Mouse (Mus musculus): ENCODE measurements around the gene Hoxb7.

The Hoxb7 gene

DNA sequence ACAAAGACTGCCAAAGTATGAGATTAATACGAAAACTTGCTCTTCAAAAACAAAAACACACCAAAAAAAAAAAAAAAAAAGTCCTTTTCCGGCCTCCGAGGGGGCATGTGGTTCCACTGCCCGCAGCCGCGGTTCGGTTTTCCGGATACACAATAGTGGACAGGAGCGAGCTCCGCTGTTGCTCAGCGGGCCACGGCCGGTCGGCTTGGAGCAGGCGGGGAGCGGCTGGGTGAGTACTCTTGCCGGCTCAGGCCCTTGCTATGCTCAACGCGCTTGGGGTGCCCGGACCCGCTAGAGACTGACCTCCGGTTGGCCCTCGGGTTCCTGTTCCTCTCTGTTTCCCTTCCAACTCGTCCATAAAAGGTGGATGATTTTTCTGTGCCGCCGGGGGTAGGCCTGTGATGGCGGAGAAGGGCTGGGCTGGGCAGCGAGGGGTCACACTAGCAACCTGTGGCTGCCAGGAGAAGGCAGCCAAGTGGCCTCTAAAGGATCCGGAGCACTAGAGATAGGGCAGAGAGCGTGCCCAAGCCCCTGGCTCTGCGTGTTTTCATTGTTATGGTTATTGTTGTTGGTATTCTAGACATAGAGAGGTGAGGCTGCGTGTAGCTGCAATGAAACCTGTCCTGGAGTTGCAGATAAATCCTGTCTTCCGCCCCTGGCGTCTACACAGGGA, 28.4 kb downstream of the Hoxb7 start:
- no peak for DNase-seq (ENCODE audit: low read depth, low spot score)

DNA sequence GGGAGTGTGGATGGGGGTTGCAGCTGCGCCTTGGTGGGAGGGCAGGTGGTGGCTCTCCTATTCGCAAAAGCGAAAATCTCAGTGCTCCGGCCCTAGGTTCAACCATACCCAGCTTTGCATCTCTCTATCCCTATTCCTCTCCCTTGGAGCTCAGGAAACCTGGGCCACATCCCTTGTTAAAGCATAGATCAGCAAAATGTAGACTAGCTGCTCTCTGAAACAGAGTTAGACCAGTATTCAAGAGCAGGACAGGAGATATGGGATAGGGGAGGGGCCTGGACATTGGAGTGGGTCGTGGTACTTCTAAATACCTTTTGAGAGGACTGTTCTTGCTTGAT, 28.9 kb downstream of the Hoxb7 start:
- no peak for DNase-seq (ENCODE audit: low read depth, low spot score)

DNA sequence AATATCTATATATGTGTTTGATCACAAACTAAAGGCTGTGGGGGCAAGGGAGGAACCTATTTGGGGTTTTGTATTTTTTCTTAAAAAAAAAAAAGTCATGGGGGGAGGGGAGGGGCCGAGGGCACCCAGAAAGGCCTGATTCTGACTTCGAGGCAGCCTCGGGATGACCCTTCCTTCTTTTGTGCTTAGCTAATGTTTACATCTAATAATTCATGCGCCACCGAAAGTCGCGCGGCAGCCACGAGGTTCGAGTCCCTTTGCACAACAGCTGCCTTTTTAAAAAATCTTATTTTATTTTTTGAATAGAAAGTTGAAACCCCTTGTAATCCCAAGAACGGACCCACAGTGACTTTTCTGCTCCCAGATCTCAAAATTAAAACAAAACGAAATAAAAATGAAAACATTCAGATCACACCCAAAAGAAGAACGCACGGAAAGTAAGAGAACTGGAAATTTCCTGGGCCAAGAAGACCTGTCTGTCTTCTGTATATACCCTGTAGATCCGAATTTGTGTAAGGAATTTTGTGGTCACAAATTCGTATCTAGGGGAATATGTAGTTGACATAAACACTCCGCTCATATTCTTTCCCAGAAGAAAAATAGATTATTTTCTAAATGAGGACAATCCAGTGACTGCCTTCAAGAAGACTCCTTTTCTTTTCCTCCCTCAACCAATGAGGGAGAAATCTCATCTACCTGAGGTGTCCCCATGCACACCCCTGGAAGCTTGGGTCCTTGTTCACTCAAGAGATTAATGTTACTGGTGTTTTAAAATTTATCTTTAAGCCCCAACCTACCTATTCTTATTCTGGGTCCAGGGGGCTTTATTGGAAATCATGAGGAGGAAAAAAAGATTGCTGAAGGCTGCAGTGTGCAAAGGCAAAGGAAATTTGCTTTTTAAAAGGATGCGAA, 30.5 kb downstream of the Hoxb7 start:
- no peak for DNase-seq (ENCODE audit: low read depth, low spot score)

DNA sequence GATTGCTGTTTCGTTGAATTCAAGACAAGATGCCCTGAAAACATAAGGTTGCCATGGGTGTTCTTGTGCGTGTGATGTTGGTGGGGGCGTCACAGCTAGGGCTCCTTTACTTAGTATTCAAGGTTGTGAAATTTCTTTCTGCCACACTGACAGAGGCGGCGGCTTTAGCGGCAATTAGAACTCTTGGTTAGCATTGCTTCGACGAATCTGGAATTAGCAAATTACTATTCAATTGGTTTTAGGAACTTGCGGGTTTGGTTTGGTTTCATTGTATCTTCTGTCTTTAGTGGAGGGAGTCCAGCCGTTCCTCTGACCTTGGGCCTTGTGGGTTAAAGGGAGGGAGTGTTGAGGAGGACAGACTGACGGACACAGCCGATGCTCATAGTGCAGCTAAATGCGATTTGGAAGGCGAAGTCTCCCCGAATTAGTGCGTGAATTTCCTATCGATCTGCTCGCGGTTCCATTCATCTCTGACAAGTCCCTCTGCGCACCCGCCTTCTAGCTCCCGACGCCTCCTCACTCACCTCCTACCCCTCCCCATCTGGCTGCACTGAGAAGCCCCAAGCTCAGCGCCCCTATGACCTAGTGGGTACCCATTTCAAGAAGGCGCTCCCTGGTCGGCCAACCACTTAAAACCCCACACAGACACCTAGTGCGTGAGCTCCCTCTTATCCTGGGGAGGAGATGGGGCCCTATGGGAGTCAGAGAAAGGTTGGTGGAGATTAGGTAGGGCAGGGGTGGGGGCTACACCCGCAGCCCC, 31.4 kb downstream of the Hoxb7 start, which contains the start of gene Hoxb4:
Hoxb4 (plus strand) TSS at position 660 of the 760 bp plus-strand sequence.
- DNase-seq (ENCODE audit: low read depth, low spot score) = no peak

DNA sequence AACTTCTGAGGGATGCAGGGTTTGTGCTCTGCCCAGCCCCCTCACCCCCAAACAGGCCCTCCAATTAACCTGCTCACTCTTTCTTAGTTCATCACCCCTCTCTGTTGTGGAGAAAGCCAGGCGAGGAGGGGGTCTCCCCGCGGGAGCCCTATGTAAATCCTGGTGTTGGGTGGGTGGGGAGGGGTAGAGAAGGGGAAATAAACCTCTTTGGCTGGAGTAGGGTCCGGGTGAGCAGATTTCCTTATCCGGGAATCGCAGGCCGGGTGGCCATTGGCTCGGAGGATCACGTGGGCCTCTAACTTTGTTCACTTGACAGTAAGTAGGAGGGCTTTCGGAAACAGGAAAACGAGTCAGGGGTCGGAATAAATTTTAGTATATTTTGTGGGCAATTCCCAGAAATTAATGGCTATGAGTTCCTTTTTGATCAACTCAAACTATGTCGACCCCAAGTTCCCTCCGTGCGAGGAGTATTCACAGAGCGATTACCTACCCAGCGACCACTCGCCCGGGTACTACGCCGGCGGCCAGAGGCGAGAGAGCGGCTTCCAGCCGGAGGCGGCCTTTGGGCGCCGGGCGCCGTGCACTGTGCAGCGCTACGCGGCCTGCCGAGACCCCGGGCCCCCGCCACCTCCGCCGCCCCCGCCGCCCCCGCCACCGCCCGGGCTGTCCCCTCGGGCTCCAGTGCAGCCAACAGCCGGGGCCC, 32.1 kb downstream of the Hoxb7 start:
- no peak for DNase-seq (ENCODE audit: low read depth, low spot score)

DNA sequence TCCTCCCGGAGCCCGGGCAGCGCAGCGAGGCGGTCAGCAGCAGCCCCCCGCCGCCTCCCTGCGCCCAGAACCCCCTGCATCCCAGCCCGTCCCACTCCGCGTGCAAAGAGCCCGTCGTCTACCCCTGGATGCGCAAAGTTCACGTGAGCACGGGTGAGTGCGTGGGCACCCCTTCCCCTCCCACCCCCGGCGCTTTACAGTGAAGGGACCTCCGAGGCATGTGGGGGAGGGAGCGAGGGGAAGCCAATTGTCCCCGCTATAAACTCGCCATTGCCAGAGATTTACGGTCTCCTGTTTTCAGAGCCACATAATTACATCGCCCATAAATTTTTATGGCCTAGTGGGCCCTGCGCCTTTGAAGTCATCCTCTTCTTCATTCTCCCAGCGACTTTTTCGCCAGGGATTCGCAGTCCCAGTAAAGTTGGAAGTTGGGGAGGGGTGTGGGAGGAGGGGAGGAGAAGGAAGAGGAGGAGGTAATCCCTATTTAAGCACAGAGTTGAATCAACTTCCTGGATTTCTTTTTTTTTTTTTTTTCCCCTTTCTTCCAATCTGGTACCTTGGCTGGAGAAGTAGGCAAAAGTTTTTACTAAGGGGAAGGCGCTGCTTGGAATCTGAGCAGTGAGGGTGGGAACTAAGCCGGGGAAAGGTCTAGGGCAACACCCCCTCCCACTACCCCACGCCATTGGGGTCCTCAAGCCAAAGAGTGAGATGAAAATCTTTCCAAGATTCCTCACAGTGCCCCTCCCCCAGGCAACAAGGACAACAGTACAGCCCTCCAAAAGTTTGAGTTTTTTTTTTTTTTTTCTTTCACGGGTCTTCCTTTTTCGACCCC, 32.9 kb downstream of the Hoxb7 start:
- DNase-seq (ENCODE audit: low read depth, low spot score) = no peak

DNA sequence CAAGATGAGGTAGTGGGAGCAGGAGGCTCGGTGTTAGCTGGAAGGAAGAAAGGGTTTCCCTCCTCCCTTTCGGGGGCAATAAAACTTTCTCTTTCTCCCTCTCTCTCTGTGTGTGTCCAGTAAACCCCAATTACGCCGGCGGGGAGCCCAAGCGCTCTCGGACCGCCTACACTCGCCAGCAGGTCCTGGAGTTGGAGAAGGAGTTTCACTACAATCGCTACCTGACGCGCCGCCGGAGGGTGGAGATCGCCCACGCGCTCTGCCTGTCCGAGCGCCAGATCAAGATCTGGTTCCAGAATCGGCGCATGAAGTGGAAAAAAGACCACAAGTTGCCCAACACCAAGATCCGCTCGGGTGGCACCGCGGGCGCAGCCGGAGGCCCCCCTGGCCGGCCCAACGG, 33.5 kb downstream of the Hoxb7 start:
- DNase-seq (ENCODE audit: low read depth, low spot score) = no peak

DNA sequence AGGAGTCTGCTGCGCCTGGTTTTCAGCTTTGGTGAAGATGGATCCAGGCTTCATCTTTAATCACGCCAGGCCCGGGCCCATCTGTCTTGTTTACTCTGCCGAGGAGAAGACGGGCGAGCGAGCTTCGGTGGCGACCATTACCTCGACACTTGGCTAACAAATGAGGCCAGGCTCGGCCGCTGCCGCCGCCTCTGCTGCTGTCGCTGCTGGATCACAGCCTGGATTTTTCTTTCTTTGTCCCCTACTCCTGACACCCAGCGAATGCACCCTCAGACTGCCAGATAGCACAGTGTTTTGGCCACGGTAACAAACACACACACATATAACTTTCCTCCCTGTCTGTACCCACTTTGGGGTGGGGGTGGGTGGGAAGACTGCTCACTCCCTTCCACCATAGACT, 34.3 kb downstream of the Hoxb7 start:
- no peak for DNase-seq (ENCODE audit: low read depth, low spot score)

DNA sequence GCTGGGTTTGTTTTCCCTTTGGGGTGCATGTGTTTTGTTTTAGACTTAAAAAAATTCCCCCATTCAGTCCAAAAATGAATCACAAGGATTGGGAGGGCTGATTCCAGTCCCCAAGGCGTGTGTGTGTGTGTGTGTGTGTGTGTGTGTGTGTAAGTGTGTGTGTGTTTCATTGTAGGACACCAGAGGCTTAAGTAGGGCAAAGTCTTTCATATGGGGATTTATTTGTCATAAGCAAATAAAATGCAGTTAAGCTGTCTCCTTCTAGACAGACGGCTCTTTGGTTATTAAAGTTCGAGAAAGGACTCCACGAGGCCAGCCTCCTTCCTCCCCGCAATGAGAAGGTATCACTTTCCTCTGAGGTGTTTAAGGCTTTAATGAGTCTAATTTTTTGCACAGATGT, 35.4 kb downstream of the Hoxb7 start:
- DNase-seq (ENCODE audit: low read depth, low spot score) = no peak

DNA sequence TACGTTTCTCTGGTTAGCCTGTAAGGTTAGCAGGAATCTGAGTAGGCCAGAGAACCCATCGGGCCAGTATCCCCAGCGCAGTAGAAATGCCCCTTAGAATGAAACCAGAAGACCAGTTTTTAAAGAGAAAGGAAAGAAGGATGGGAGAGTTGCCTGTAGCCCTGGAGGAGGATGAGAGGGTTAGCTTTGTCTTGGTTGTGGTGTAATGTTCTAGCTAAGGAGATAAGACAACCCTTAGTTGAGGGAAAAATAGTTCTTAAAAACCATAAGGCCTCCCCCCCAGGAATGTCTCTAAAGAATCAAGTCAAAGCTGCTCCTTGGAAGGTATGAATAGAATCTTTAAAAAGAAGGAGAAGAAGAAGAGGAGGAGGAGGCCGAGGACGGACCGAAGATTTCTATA, 36.3 kb downstream of the Hoxb7 start:
- DNase-seq (ENCODE audit: low read depth, low spot score) = no peak

DNA sequence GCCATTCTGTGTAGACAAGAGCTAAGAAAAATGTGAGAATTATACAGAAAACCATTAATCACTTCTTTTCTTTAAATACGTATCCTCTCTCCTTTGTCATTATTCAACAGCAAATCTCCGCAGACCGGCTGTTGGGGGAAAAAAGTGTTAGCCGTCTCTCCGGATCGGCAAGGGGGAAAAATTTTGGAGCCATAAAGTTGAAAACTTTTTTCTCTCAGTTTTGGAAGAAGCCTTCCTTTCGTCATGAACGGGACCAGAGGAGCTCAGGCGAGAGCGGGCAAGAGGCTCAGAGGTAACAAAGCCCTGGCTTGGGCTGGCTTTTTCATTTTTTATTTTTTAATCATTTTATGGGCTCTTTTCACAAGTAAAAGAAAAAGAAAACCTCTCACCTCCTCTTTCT, 36.7 kb downstream of the Hoxb7 start, which contains the start of gene Hoxb3:
Hoxb3 (plus strand) TSS at position 173 of the 400 bp plus-strand sequence.
- DNase-seq (ENCODE audit: low read depth, low spot score) = no peak

DNA sequence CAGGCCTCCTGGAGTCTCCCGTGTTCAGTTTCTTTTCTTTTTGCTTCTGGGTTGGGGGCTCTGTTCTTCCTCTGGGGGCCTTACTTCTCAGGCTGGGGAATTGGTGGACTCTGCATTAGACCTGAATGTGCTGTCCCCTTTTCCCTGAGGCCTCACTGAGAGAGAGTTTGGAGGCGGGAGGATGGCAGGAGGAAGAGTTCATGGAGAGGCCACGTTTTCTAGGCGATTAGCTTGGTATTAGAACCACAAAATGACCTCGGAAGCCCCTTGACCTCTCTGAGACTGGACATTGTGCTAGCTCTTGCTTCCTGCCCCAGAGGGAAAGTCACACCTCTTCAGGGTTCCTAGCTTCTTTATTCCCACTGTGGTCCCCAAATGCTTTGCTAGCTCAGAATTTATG, 37.7 kb downstream of the Hoxb7 start:
- DNase-seq (ENCODE audit: low read depth, low spot score) = no peak

DNA sequence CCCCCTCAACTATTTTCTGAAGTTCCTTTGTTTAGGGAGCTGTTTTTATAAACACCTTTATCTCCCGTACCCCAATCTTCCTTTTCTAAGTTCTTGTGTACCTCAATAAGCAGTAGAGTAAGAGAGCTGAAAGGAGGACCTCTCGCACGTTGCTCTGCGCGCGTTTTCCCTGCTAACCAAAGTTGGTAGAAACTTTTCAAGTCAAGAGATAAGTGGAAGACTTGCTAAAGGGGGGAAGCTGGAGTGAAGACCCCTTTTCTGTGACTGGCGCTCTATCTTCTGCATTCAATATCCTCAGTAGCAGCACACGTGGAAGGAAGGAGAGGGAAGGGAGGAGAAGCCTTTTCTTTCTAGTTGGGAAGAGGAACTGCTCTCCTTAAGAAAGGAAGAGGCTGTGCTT, 38.5 kb downstream of the Hoxb7 start:
- DNase-seq (ENCODE audit: low read depth, low spot score) = no peak

DNA sequence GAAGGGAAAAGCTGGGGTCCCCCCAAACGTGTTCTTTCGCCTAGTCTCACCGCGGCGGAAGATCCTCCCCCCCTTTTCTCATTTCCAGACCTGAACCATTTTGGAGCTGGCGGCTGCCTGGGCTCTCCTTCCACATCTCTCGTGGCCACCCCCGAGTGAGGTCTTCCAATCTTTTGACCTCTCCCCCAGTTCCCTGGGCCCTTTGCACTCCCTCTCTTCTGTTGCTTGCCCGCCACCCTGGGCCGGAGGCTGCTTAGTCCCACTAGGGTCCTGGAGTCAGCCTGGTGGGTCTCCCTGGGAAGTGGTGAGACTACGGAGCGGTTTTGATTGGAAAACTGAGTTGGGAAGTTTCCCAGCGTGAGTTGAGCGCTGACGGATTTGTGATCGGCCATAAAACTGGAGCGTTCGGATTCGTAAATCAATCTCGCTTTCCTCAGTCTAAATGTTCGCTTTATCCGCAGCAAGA, 39.4 kb downstream of the Hoxb7 start:
- DNase-seq (ENCODE audit: low read depth, low spot score) = no peak

DNA sequence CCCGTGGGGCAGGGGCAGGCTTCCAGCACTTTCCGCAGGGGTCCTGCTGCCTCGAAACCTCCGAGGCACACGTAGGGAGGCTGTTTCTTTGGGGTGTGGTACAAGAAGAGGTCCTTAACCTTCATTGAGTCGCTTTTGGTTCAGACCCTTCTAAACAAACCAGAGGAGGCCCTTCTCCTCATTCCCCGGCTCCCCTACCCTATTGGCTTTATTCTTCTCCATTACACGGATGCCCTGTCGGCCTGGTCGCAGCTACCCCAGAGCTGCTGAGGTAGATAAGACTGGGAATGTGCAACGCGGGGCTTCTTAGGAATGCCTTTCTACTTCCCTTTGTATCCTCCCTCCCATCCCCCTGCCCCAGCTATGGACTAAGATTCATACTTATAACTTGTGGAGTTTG, 40.3 kb downstream of the Hoxb7 start:
- no peak for DNase-seq (ENCODE audit: low read depth, low spot score)

DNA sequence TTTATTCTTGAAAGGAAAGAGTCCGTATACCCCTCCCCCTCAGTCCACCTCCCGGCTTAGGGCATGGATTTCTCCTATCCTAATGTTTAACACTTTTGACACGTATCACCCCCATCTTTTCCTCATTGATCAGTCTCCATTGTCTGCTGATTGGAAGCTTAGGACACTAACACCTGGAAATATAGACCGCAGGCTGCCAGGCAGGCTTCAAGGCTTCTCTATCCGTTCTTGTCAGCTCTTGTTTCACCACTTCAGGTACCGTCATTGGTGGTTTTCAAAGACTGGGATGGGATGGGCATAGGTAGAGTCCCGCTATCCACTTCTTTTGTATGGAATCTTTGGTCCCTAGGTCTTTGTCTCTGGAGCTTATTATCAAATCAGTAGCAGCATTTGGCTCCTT, 40.7 kb downstream of the Hoxb7 start:
- DNase-seq (ENCODE audit: low read depth, low spot score) = no peak

DNA sequence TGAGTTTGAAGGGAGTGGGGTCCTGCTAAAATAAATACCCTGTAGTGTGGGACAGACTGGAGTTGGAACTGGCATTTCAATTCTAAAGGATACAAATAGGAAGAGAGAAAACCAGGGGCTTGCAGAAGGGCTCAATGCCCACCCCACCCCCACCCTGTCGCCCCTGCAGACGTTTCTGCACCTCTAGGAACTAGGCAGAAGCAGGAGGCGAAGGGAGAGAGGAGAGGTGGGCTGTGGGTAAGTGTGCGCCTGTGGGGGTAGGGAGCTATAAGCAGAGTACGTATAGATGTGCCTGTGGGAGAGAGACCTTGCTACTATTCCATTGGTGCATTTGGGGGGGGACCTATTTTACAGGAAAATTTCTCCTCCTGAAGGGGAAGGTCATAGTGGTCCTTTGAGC, 41.3 kb downstream of the Hoxb7 start:
- no peak for DNase-seq (ENCODE audit: low read depth, low spot score)

DNA sequence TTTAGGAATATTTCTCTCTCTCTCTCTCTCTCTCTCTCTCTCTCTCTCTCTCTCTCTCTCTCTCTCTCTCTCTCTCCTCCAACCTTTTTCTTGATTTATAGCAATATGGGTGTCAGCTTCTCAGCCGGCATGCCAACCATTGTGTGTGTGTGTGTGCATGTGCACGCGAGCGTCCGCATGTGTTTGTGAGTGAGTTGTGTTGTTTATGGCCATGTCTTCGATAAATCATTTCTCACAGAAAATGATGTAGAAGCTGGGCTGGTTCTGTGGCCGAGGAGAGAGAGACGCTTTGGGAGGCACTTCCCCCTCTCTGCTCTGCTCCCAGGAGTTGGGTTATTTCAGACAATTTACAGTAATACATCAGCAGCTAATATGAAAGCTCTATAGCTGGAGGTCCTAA, 42.2 kb downstream of the Hoxb7 start:
- no peak for DNase-seq (ENCODE audit: low read depth, low spot score)

DNA sequence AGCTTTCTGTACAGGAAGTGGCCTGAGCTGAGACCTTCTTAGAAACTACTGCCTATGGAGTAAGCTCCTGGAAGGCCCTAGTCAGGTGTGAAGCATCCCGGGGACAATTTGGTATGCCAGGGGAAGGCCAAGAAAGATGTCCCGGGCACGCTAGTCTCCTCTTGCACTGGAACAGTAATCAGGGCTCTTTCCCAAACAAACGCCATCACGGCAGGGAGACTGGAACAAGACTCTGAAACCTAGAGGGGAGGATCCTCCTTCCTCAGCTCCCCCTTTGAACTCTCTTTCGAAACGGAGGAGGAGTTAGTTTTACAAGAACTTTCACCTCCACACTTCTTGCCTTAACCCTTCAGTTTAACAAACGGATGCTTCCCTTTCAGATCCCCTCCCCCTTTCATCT, 45.7 kb downstream of the Hoxb7 start:
- no peak for DNase-seq (ENCODE audit: low read depth, low spot score)

DNA sequence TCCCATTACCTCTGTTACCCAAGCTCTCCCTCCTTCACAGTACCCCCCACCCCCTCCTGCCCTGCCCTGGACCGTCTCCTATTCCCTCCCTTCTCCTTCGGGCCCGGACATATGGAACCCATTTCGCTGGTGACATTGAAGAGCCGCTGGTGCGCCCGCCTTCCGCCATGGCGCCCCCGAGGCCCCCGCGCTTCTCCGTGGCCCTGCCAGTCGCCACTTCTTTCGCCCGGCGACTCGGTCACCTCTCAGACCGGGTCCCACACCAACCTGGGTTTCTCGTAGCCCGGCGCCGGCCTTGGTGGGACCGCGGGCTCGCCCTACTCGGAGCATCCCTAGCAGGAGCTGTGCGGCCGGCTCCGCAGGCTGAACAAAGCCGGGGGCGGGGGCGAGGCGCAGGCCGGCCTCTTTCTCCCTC, 46.2 kb downstream of the Hoxb7 start:
- DNase-seq (ENCODE audit: low read depth, low spot score) = no peak
